Mouse (Mus musculus): ENCODE measurements around the gene Grik4.

DNA sequence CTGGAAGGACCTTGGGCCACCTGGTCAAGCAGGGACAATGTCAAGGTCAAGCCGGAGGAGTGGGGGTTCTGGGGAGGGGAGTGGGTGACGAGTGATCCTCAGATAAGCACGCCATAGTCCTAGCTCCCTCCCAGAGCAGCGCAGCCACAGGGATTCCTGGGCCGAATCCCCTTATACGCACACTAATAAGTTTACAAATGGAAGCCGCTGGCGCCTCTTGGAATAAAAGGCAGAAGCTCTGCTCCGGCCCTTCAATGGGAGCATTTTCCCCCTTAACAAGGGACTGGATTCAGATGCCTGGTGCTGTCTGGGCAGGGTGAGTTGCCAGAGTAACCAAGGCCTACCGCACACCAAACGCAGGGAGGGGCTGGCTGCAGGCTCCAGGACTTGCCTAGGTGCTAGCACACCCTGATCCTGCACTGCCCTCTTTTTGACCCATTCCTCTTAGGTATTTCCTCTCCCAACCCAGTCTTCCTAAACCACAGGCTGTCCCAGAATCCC is 46.2 kb downstream of the Grik4 start:
- TF ChIP-seq CTCF (IDR thresholded peaks at IDR 0.05; ENCODE audit: low read depth) (no peak), EP300 (optimal IDR thresholded peaks at IDR 0.05) (no peak)

Data from stomach, postnatal 0 days (tissue).